Mouse (Mus musculus): Measurements from ENCODE around the gene Slc5a10. TPM values are rescaled to one million over a fixed set of nuclear protein-coding genes. Genes with fewer than 3 reads are reported as not detected.

The Slc5a10 gene
- 0.09 and 0.21 TPM in 2 replicates for polyA plus RNA-seq (2021; fragmentation: Nextera tagmentation)
- long read RNA-seq, experiment 1 = 0 reads
- long read RNA-seq, experiment 2 = 0 reads

GRCm38 (mm10) chr11:61720636-61721035, at the start of gene Slc5a10:
Gene Slc5a10, minus strand, starts transcription at chr11:61720826.

DNA sequence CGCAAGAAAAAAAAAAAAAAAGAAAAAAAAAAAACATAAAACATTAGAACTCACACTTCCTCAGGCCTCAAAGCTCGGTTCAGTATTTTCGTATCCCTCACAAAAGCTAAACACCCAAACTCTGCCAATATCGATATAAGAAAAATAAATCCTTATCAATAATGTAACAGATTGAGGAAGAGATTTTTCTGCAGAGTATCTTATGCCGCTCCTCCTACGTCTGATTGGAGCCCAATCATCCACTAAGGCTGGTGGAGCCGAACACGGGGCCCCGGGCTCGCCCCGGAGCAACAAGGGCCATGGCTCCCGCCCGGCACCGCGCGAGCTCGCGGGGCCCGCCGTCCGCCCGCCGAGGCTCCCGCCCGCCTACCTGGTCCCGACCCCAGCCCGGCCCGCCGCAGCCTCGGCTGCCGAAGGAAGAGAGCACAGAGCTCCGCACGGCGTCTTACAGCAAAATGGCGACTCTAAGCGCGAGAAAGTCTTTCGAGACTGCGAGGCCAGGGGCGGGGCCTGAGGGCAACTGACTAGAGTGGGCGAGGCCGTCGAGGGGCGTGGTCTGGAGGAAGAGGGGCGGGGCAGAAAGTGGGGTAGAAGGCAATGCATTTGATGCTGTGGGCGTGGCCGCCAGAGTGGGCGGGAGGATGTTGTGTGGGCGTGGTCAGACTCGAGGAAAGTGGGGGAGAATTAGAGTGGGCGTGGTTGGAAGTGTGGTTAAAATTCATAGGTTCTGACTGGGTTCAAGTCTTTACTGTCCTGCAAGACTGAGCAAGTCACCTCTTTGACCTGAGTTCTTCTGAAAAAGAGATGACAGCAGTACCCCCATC, 41.2 kb upstream of the Slc5a10 start, which contains the start of gene Prpsap2:
Prpsap2 (minus strand) TSS at position 505 of the 824 bp plus-strand sequence.

GRCm38 (mm10) chr11:61683907-61684731, 36.5 kb downstream of the Slc5a10 start, which contains the start of gene Fam83g:
Gene Fam83g, plus strand, starts transcription at chr11:61684091.

GRCm38 (mm10) chr11:61652686-61653447, 67.8 kb downstream of the Slc5a10 start, which contains the start of gene Grap:
Gene Grap, plus strand, starts transcription at chr11:61653265.

Other genes starting within 250 kb of the Slc5a10 start
- gene Mfap4, start 235.4 kb downstream of the Slc5a10 start, polyA plus RNA-seq (2021; fragmentation: Nextera tagmentation) = 3.6 and 5.5 TPM in 2 replicates
- 15.7 and 16.4 TPM in 2 replicates for gene Mapk7, start 226.4 kb downstream of the Slc5a10 start, polyA plus RNA-seq (2021; fragmentation: Nextera tagmentation)
- gene B9d1, start 215.7 kb downstream of the Slc5a10 start, polyA plus RNA-seq (2021; fragmentation: Nextera tagmentation) = 52.5 and 61.4 TPM in 2 replicates
- 134 and 150 TPM in 2 replicates for gene Epn2, start 141.1 kb downstream of the Slc5a10 start, polyA plus RNA-seq (2021; fragmentation: Nextera tagmentation)
- 9.0 and 10.4 TPM in 2 replicates for gene Grap, start 67.6 kb downstream of the Slc5a10 start, polyA plus RNA-seq (2021; fragmentation: Nextera tagmentation)
- gene Fam83g, start 36.7 kb downstream of the Slc5a10 start, polyA plus RNA-seq (2021; fragmentation: Nextera tagmentation) = 0.05 TPM in 2 replicates
- gene Prpsap2, start 41.3 kb upstream of the Slc5a10 start, polyA plus RNA-seq (2021; fragmentation: Nextera tagmentation) = 23.9 and 27.3 TPM in 2 replicates
- gene Ulk2, start 134.2 kb upstream of the Slc5a10 start, polyA plus RNA-seq (2021; fragmentation: Nextera tagmentation) = 7.7 and 8.7 TPM in 2 replicates
- 2.8 and 3.0 TPM in 2 replicates for gene Akap10, start 209.4 kb upstream of the Slc5a10 start, polyA plus RNA-seq (2021; fragmentation: Nextera tagmentation)
- 22.5 and 25.8 TPM in 2 replicates for gene Specc1, start 235.9 kb upstream of the Slc5a10 start, polyA plus RNA-seq (2021; fragmentation: Nextera tagmentation)

Measured in layer of hippocampus, adult 6 months (tissue).